Mouse (Mus musculus): ENCODE results near the gene Pbx1. TPM values are rescaled to one million over a fixed set of nuclear protein-coding genes. Genes with fewer than 3 reads are reported as not detected.

The Pbx1 gene
- polyA plus RNA-seq, 1 experiment = 12.2 TPM

- no peak overlapping the region for H3K27ac ChIP-seq (ENCODE audit: control insufficient read depth, insufficient read depth, low read depth, low read length, poor library complexity)
- H3K4me1 ChIP-seq (ENCODE audit: control insufficient read depth, insufficient read depth, low read length) = no peaks in the 10 kb centered on the region
- TF ChIP-seq POLR2A (IDR thresholded peaks at IDR 0.05; ENCODE audit: borderline replicate concordance, control insufficient read depth, low read depth, low read length) (no peak), CTCF (IDR thresholded peaks at IDR 0.05; ENCODE audit: control insufficient read depth, insufficient read depth, low read length) (no peak)
- 6% methylated on average over 5 of the region's 5 CpGs for whole genome bisulfite sequencing
- peak overlapping the region; percentile 22 for H3K4me3 ChIP-seq (replicated peaks; ENCODE audit: control insufficient read depth, low read depth, low read length)
Measured at GRCm38 (mm10) chr1:168429856-168430644, 2.0 kb downstream of the Pbx1 start.

GRCm38 (mm10) chr1:168429406-168429805 lies 2.7 kb downstream of the Pbx1 start:
- 22% methylated on average over 5 of the region's 5 CpGs for WGBS
- H3K4me3 ChIP-seq (replicated peaks; ENCODE audit: control insufficient read depth, low read depth, low read length) = peak overlapping the region; percentile 5
- H3K4me1 ChIP-seq (ENCODE audit: control insufficient read depth, insufficient read depth, low read length) = no peaks in the 10 kb centered on the region
- no peak overlapping the region for H3K27ac ChIP-seq (ENCODE audit: control insufficient read depth, insufficient read depth, low read depth, low read length, poor library complexity)
- TF ChIP-seq POLR2A (IDR thresholded peaks at IDR 0.05; ENCODE audit: borderline replicate concordance, control insufficient read depth, low read depth, low read length) = no peak
- TF ChIP-seq CTCF (IDR thresholded peaks at IDR 0.05; ENCODE audit: control insufficient read depth, insufficient read depth, low read length) = no peak

GRCm38 (mm10) chr1:168428255-168428654 lies 3.8 kb downstream of the Pbx1 start:
- H3K27ac ChIP-seq (ENCODE audit: control insufficient read depth, insufficient read depth, low read depth, low read length, poor library complexity) = no peak overlapping the region
- no peak overlapping the region for H3K4me3 ChIP-seq (replicated peaks; ENCODE audit: control insufficient read depth, low read depth, low read length)
- TF ChIP-seq CTCF (IDR thresholded peaks at IDR 0.05; ENCODE audit: control insufficient read depth, insufficient read depth, low read length) = no peak
- TF ChIP-seq POLR2A (IDR thresholded peaks at IDR 0.05; ENCODE audit: borderline replicate concordance, control insufficient read depth, low read depth, low read length) = no peak
- WGBS = 68% methylated on average over 6 of the region's 6 CpGs
- no peaks in the 10 kb centered on the region for H3K4me1 ChIP-seq (ENCODE audit: control insufficient read depth, insufficient read depth, low read length)

GRCm38 (mm10) chr1:168427596-168427995 lies 4.5 kb downstream of the Pbx1 start:
- Histone ChIP-seq H3K27ac (ENCODE audit: control insufficient read depth, insufficient read depth, low read depth, low read length, poor library complexity) (no peak overlapping the region), H3K4me1 (ENCODE audit: control insufficient read depth, insufficient read depth, low read length) (no peaks in the 10 kb centered on the region), H3K4me3 (replicated peaks; ENCODE audit: control insufficient read depth, low read depth, low read length) (no peak overlapping the region)
- 48% methylated on average over 4 of the region's 4 CpGs for WGBS
- no peak for TF ChIP-seq POLR2A (IDR thresholded peaks at IDR 0.05; ENCODE audit: borderline replicate concordance, control insufficient read depth, low read depth, low read length)
- no peak for TF ChIP-seq CTCF (IDR thresholded peaks at IDR 0.05; ENCODE audit: control insufficient read depth, insufficient read depth, low read length)

- Histone ChIP-seq H3K4me3 (replicated peaks; ENCODE audit: control insufficient read depth, low read depth, low read length) (no peak overlapping the region), H3K27ac (ENCODE audit: control insufficient read depth, insufficient read depth, low read depth, low read length, poor library complexity) (no peak overlapping the region), H3K4me1 (ENCODE audit: control insufficient read depth, insufficient read depth, low read length) (no peaks in the 10 kb centered on the region)
- 79% methylated on average over 9 of the region's 9 CpGs for WGBS
- TF ChIP-seq POLR2A (IDR thresholded peaks at IDR 0.05; ENCODE audit: borderline replicate concordance, control insufficient read depth, low read depth, low read length) = no peak
- TF ChIP-seq CTCF (IDR thresholded peaks at IDR 0.05; ENCODE audit: control insufficient read depth, insufficient read depth, low read length) = no peak
Measured at GRCm38 (mm10) chr1:168426900-168427299, 5.2 kb downstream of the Pbx1 start.

GRCm38 (mm10) chr1:168426281-168426680 lies 5.8 kb downstream of the Pbx1 start:
- 64% methylated on average over 7 of the region's 7 CpGs for WGBS

GRCm38 (mm10) chr1:168425017-168425705 lies 6.9 kb downstream of the Pbx1 start:
- WGBS = 67% methylated on average over 5 of the region's 5 CpGs
- Histone ChIP-seq H3K27ac (ENCODE audit: control insufficient read depth, insufficient read depth, low read depth, low read length, poor library complexity) (no peak overlapping the region), H3K4me3 (replicated peaks; ENCODE audit: control insufficient read depth, low read depth, low read length) (no peak overlapping the region), H3K4me1 (ENCODE audit: control insufficient read depth, insufficient read depth, low read length) (no peaks in the 10 kb centered on the region)
- TF ChIP-seq CTCF (IDR thresholded peaks at IDR 0.05; ENCODE audit: control insufficient read depth, insufficient read depth, low read length) = no peak
- TF ChIP-seq POLR2A (IDR thresholded peaks at IDR 0.05; ENCODE audit: borderline replicate concordance, control insufficient read depth, low read depth, low read length) = no peak

More at GRCm38 (mm10) chr1:168426281-168426680, 5.8 kb downstream of the Pbx1 start:
- no peak overlapping the region for H3K27ac ChIP-seq (ENCODE audit: control insufficient read depth, insufficient read depth, low read depth, low read length, poor library complexity)
- H3K4me3 ChIP-seq (replicated peaks; ENCODE audit: control insufficient read depth, low read depth, low read length) = no peak overlapping the region
- no peaks in the 10 kb centered on the region for H3K4me1 ChIP-seq (ENCODE audit: control insufficient read depth, insufficient read depth, low read length)
- no peak for TF ChIP-seq CTCF (IDR thresholded peaks at IDR 0.05; ENCODE audit: control insufficient read depth, insufficient read depth, low read length)
- TF ChIP-seq POLR2A (IDR thresholded peaks at IDR 0.05; ENCODE audit: borderline replicate concordance, control insufficient read depth, low read depth, low read length) = no peak

- H3K4me1 ChIP-seq (ENCODE audit: control insufficient read depth, insufficient read depth, low read length) = no peaks in the 10 kb centered on the region
- WGBS = 83% methylated on average over 11 of the region's 11 CpGs
- TF ChIP-seq CTCF (IDR thresholded peaks at IDR 0.05; ENCODE audit: control insufficient read depth, insufficient read depth, low read length) (no peak), POLR2A (IDR thresholded peaks at IDR 0.05; ENCODE audit: borderline replicate concordance, control insufficient read depth, low read depth, low read length) (no peak)
- no peak overlapping the region for H3K27ac ChIP-seq (ENCODE audit: control insufficient read depth, insufficient read depth, low read depth, low read length, poor library complexity)
- no peak overlapping the region for H3K4me3 ChIP-seq (replicated peaks; ENCODE audit: control insufficient read depth, low read depth, low read length)
Measured at GRCm38 (mm10) chr1:168423389-168423930, 8.6 kb downstream of the Pbx1 start.
